Mouse (Mus musculus) cerebellum, adult 2 months (tissue): ENCODE data around the gene Plxnc1. TPM values are rescaled to one million over a fixed set of nuclear protein-coding genes. Genes with fewer than 3 reads are reported as not detected.

Experiments used
- DNase-seq, 2 experiments: peaks; one replicate each; pipeline ENCODE4 v3.0.0; 2021
- H3K27ac ChIP-seq: fragments of 200-500 bp; 2 replicates; pipeline ENCODE4 v1.5.1; 2012; ENCODE audit warnings: low read length, control low read depth, inconsistent platforms; ENCODE audit not compliant: insufficient read depth
- H3K27me3 ChIP-seq: fragments of 200-500 bp; 2 replicates; pipeline ENCODE4 v1.6.1; 2012; ENCODE audit warnings: inconsistent platforms, mild to moderate bottlenecking, low read length, moderate library complexity; ENCODE audit not compliant: control insufficient read depth, insufficient read depth
- H3K4me1 ChIP-seq: fragments of 200-500 bp; 2 replicates; pipeline ENCODE4 v1.6.1; 2011; ENCODE audit warnings: low read length; ENCODE audit not compliant: control insufficient read depth, insufficient read depth
- H3K4me3 ChIP-seq: fragments of 200-500 bp; replicated peaks from 2 replicates; pipeline ENCODE3; 2011; ENCODE audit warnings: mild to moderate bottlenecking, low read depth, low read length, control low read depth; ENCODE audit not compliant: insufficient read depth
- CTCF ChIP-seq: fragments of 200-500 bp; IDR thresholded peaks from 2 replicates; pipeline ENCODE4 v1.5.1; 2011; ENCODE audit warnings: low read depth, mild to moderate bottlenecking, control low read depth, low read length, moderate library complexity, borderline replicate concordance; ENCODE audit not compliant: insufficient read depth
- POLR2A ChIP-seq: fragments of 200-500 bp; IDR thresholded peaks from 2 replicates; pipeline ENCODE4 v1.6.1; 2011; ENCODE audit warnings: low read length, control low read depth, borderline replicate concordance; ENCODE audit not compliant: insufficient read depth
- WGBS: fragments of 180-500 bp; shearing (Covaris S2); methylation state at CpG from one replicate; pipeline ENCODE4 v1.1.7; 2018; 5-methylcytosine and 5-hydroxymethylcytosine counted together
- polyA plus RNA-seq: library from polyadenylated mRNA; depleted of rRNA; stranded (reverse); fragments of >200 nt; gene quantifications from 2 replicates; pipeline ENCODE4 v1.2.3, GENCODE M21; 2012

The Plxnc1 gene
- polyA plus RNA-seq, 1 experiment = 8.2 TPM

- 80% methylated on average over 4 of the region's 4 CpGs for WGBS
- DNase-seq = no peak
- TF ChIP-seq CTCF = no peak
- no peak for TF ChIP-seq POLR2A
- Histone ChIP-seq H3K27ac (no peak overlapping the region), H3K27me3 (no peaks in the 10 kb centered on the region), H3K4me3 (no peak overlapping the region), H3K4me1 (no peaks in the 10 kb centered on the region)
Observed at GRCm38 (mm10) chr10:94917354-94917753, 27.3 kb downstream of the Plxnc1 start.

GRCm38 (mm10) chr10:94916610-94917009 is 28.0 kb downstream of the Plxnc1 start:
- TF ChIP-seq POLR2A = no peak
- no peak for TF ChIP-seq CTCF
- H3K27me3 ChIP-seq = no peaks in the 10 kb centered on the region
- H3K4me1 ChIP-seq = no peaks in the 10 kb centered on the region
- no peak overlapping the region for H3K4me3 ChIP-seq
- 91% methylated on average over 7 of the region's 7 CpGs for WGBS
- no peak overlapping the region for H3K27ac ChIP-seq
- no peak for DNase-seq

GRCm38 (mm10) chr10:94915746-94916145 is 28.9 kb downstream of the Plxnc1 start:
- no peaks in the 10 kb centered on the region for H3K27me3 ChIP-seq
- no peak for DNase-seq
- no peak for TF ChIP-seq POLR2A
- whole genome bisulfite sequencing = 92% methylated on average over 6 of the region's 6 CpGs
- H3K27ac ChIP-seq = no peak overlapping the region
- no peak overlapping the region for H3K4me3 ChIP-seq
- H3K4me1 ChIP-seq = no peaks in the 10 kb centered on the region

- H3K4me1 ChIP-seq = no peaks in the 10 kb centered on the region
- H3K27ac ChIP-seq = no peak overlapping the region
- no peak overlapping the region for H3K4me3 ChIP-seq
- no peak for TF ChIP-seq CTCF
- WGBS = 54% methylated on average over 11 of the region's 11 CpGs
- no peaks in the 10 kb centered on the region for H3K27me3 ChIP-seq
- DNase-seq = no peak
Observed at GRCm38 (mm10) chr10:94914081-94914480, 30.6 kb downstream of the Plxnc1 start.

GRCm38 (mm10) chr10:94913336-94913739 is 31.3 kb downstream of the Plxnc1 start:
- whole genome bisulfite sequencing = 84% methylated on average over 5 of the region's 5 CpGs
- DNase-seq = no peak
- Histone ChIP-seq H3K27ac (no peak overlapping the region), H3K4me3 (no peak overlapping the region), H3K4me1 (no peaks in the 10 kb centered on the region), H3K27me3 (no peaks in the 10 kb centered on the region)
- no peak for TF ChIP-seq CTCF
- TF ChIP-seq POLR2A = no peak

- no peaks in the 10 kb centered on the region for H3K27me3 ChIP-seq
- no peak for DNase-seq
- TF ChIP-seq CTCF (no peak), POLR2A (no peak)
- no peak overlapping the region for H3K27ac ChIP-seq
- H3K4me1 ChIP-seq = no peaks in the 10 kb centered on the region
- 100% methylated on average over 1 of the region's 1 CpGs for WGBS
- H3K4me3 ChIP-seq = no peak overlapping the region
Observed at GRCm38 (mm10) chr10:94912551-94912950, 32.1 kb downstream of the Plxnc1 start.

- WGBS = 94% methylated on average over 6 of the region's 6 CpGs
- TF ChIP-seq POLR2A (no peak), CTCF (no peak)
- Histone ChIP-seq H3K27ac (no peak overlapping the region), H3K4me1 (no peaks in the 10 kb centered on the region), H3K4me3 (no peak overlapping the region), H3K27me3 (no peaks in the 10 kb centered on the region)
- no peak for DNase-seq
Observed at GRCm38 (mm10) chr10:94911102-94911501, 33.5 kb downstream of the Plxnc1 start.

GRCm38 (mm10) chr10:94910570-94910969 is 34.1 kb downstream of the Plxnc1 start:
- no peaks in the 10 kb centered on the region for H3K4me1 ChIP-seq
- H3K27me3 ChIP-seq = no peaks in the 10 kb centered on the region
- no peak overlapping the region for H3K4me3 ChIP-seq
- 93% methylated on average over 4 of the region's 4 CpGs for WGBS
- H3K27ac ChIP-seq = no peak overlapping the region
- no peak for TF ChIP-seq CTCF
- no peak for TF ChIP-seq POLR2A
- DNase-seq = no peak

- DNase-seq = no peak
- Histone ChIP-seq H3K27ac (no peak overlapping the region), H3K4me1 (no peaks in the 10 kb centered on the region), H3K4me3 (no peak overlapping the region), H3K27me3 (no peaks in the 10 kb centered on the region)
- TF ChIP-seq CTCF (no peak), POLR2A (no peak)
- WGBS = 98% methylated on average over 2 of the region's 2 CpGs
Observed at GRCm38 (mm10) chr10:94909789-94910188, 34.8 kb downstream of the Plxnc1 start.
